12 mouse cellular contexts compared by ENCODE assay signal in genomic region chr4:47088671-47089070, GRCm38 (mm10). TPM values are rescaled to one million over a fixed set of nuclear protein-coding genes. Genes with fewer than 3 reads are reported as not detected.
"Had no signal": no experiment of that assay in that cellular context is flagged by ENCODE, and none has a peak within 500 bp of the region (broad histone marks: within the 10 kb centered on the region; RNA-seq: fewer than 3 reads in every experiment).

No protein-coding gene starts in this region.

- H3K9ac ChIP-seq: liver, embryonic 15.5 days; midbrain, embryonic 13.5 days had no signal

- H3K9me3 ChIP-seq: limb, embryonic 10.5 days; liver, embryonic 15.5 days; midbrain, embryonic 13.5 days had no signal

- H3K4me1 ChIP-seq: liver, embryonic 15.5 days had no signal

- H3K27ac ChIP-seq: layer of hippocampus, adult 2 months; limb, embryonic 10.5 days; liver, embryonic 15.5 days; midbrain, embryonic 13.5 days had no signal

- DNase-seq: lung, adult 2 months; lung, postnatal 36 days; right cerebral cortex, postnatal 25 days; thymus, postnatal 36 days had no signal

- H3K4me2 ChIP-seq: liver, embryonic 11.5 days; liver, embryonic 15.5 days; midbrain, embryonic 13.5 days had no signal

- ATAC-seq: inflammation-experienced regulatory T-cells, adult 6 months; intestine, postnatal 0 days; lung, postnatal 0 days; midbrain, embryonic 13.5 days had no signal

- H3K4me3 ChIP-seq: layer of hippocampus, adult 2 months; limb, embryonic 10.5 days; liver, embryonic 15.5 days; midbrain, embryonic 13.5 days had no signal

- H3K36me3 ChIP-seq: limb, embryonic 10.5 days; liver, embryonic 15.5 days; midbrain, embryonic 13.5 days had no signal

RNA-seq across cellular contexts. Expression of gene Anks6, which starts 31.4 kb away (rescaled TPM):
- polyA plus RNA-seq: inflammation-experienced regulatory T-cells, adult 6 months had no signal
